Mouse (Mus musculus) cerebral cortex, adult 2 months (tissue): ENCODE data around the gene Itgae.

Experiments
- WGBS: fragments of 180-500 bp; shearing (Covaris S2); methylation state at CpG from one replicate; pipeline ENCODE4 v1.1.7; 2018; 5-methylcytosine and 5-hydroxymethylcytosine counted together

The Itgae gene

DNA sequence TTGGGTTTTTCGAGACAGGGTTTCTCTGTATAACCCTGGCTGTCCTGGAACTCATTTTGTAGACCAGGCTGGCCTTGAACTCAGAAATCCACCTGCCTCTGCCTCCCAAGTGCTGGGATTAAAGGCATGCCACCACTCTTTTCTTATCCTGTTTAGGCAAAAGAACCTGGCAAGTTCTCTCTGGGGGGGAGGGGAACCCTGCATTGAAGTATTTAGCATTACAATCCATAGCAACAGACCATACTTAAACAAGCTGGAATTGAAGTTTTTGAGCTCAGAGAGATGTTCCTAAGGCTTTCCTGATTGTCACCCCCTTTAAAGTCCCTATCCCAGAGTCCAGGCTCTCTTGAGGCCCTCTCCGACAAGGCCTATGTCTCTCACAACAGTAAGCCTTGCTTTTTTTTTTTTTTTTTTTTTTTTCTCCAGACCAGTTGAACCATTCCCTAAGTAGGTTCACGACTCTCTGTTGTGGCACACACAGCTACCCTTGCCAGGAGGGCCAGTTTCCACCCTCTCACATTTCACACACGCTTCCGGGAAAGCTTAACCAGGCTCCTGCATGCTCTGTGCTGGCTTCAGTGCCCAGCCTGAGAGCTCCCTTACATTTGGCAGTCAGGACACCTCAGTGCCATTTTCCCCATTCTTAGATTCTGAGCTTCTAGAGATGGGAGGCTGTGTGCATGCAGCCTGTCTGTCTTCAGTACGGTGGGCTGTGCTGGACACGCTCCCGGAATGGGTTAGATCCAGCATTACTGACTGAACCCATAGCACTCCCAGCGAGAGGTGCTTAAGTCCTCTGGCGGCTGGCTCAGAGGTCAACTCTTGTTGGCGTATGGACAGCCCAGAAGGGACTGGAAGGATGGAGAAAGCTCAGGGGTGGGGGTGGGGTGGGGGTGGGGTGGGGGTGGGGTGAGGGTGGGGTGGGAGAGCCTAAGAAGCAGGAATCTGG, 55.9 kb downstream of the Itgae start:
- 56% methylated on average over 11 of the region's 11 CpGs for WGBS

DNA sequence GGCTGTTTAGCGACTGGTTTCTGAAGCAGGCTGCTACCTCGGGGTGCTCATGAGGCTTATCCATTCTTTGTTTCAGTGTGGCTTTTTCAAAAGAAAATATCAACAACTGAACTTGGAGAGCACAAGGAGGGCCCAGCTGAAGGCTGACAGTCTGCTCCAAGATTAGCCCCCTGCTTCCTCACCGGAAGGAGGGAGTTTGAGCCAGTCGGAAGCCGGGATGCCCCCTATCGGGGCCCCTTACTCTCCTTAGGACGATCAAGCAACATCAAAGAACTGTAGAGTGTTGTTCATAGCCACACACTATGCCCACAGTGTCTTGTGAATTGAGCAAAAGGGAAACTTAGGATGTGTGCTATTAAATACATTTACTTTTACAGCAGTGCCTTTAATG, 56.6 kb downstream of the Itgae start:
- 56% methylated on average over 7 of the region's 7 CpGs for WGBS

DNA sequence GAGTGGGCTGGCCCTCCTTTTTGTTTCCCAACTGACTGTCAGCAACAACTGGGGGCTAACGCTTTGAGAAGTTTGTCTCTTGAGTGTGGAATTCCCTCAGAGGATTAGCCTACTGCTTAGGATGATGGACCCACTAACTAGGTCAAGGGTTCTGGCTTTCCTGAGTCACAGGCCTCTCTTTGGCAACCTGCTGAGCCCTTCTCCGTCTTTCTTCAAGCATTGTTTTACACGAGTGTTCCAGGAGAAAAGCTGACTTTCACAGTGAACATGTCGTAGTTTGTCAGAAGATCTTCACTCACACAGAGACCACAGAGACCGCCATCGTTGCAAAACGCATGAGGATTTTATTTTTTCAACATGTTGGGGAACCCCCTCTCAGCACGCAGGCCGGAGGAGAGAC, 57.8 kb downstream of the Itgae start:
- WGBS = 72% methylated on average over 9 of the region's 9 CpGs

DNA sequence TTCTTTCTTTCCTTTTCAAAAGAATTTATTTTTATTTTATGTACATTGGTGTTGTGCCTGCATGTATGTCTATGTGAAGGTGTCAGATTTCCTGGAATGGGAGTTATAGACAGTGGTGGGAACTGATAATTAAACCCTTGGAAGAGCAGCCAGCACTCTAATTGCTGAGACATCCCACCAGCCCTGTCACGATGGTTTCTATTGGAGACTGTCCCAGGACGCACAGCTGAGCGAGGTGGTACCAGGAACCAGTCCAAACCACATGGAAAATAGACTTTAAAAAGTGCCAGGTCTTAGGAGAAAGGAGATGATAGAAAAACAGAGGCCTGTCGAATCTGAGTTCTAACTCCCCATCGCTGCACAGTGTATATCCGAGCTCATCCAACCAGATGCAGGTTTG, 64.7 kb downstream of the Itgae start:
- WGBS = 52% methylated on average over 6 of the region's 6 CpGs

DNA sequence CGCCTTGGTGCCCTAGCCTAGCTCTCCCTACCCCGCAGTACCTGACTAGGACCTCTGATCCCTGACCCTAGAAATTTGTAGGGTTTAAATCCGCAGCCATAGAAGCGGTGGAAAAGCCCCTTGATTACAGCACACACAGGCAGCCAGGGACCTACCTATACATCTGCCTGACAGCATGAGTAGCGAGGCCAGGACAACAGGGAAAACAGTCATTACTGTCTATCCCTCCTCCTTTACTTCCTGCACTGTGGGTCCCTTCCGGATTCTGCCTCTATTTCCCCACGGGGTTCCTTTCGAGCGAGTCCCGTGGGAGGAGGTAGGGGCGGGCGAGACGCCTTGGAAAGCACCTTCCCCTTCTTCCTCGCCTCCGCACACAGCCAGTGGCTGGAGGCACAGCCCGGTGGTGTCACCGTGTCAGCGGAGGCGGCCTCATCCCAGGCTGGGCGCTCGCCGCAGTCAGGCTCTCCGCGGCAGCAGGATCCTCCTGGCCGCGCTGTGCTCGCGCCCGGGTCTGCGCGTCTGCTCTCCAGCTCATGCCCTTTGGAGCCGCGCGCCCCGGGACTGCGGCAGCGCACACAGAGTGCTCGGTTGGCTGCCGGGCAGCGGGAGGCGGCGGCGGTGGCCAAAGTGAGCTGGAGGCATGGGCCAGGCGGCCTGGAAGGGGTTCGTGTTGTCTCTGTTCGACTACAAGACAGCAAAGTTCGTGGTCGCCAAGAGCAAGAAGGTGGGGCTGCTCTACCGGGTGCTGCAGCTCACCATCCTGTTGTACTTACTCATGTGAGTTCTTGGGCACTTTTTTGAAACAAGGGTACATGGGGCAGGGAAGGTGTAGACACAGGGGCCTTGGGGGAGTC, 69.8 kb downstream of the Itgae start, which contains the start of gene P2rx5:
Gene P2rx5, plus strand, starts transcription at position 465 of the 854 bp plus-strand sequence.
- WGBS = 5% methylated on average over 49 of the region's 49 CpGs

DNA sequence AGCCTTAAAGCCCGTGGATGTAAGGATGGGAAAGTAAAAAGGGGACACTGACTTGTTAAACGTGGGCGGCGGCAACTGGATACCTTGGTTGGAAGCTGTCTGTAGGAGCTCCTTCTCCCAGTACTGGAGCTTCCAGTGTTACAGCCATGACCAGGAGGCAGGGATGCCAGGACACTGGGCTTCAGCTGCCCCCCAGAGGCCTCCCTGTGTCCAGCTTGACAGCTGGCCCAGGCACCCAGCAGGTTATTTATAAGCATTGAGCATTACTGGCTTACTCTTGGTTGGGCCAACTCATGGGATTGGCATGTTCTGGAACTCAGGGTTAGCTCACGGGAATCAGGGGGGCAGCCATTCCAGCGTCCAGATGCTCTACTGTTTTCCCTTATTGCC, 70.4 kb downstream of the Itgae start:
- 27% methylated on average over 6 of the region's 6 CpGs for WGBS

DNA sequence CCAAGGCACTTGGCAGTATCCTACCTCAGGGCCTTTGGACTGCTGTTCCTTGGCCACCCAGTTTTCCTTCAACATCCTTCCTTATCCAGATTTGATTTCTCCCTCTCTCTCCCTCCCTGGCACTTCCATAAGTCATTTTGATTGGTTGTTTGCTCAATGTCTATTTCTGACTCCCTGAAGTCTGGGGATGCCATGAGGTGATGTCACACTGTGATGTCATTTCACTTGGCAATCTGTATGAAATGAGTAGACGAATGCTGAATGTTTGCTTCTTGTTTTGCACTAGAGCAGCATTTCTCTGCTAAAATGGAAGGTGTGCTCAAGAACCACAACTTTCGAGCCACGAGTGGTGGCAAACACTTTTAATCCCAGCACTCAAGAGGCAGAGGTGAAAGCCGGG, 71.2 kb downstream of the Itgae start:
- WGBS = 86% methylated on average over 4 of the region's 4 CpGs

DNA sequence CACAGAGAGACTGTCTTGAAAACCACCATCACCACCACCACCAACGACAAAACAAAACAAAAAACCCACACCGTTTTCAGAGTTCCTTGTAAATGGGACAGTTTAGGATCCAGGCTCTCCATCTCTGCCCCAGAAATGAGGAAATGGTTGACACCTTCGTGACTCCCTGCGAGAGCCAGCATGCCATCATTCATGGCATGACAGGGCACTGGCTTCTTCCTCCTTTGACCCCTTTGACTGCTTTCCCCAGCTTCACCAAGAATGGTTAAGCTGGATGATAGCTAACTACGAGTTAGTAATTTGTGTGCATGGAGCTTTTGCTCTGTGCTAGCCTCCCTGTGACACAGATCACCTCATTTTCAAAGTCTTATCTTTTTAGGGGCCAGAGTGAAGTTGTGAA, 71.9 kb downstream of the Itgae start:
- WGBS = 79% methylated on average over 5 of the region's 5 CpGs

DNA sequence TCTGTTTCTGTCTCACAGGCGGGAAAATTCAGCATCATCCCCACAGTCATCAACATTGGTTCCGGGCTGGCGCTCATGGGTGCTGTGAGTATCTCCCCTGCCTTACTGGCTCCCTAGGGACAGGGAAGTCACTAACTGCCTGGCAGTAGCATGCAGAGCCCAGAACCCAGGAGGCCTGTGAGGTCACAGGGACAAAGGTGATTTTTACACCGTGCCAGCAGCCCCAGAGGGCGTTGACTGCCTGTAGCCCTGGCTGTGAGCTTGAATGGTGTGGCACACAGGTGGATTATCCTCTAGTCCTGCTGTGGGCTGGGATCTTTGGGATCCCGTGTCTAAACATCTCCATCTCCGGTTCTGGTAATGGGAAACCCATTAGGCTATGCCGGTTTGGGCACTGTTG, 77.7 kb downstream of the Itgae start:
- 86% methylated on average over 8 of the region's 8 CpGs for WGBS

DNA sequence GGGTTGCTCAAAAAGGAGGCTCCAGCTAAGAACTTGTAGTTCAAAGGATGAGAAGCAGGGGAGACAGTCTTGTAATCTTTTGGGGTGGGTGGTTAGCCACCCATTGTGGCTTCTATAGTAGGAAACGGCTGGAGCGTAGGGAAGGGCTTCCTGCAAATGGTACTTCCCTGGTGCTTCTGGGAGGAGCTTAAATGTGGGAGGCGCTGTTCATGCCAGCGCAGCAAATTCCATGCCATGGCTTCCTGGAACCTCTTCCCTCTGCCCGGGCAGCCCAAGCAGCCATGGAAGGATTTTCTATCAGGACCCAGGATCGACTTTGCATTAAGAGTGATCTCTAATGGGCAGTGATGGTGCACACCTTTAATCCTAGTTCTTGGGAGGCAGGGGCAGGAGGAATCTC, 78.2 kb downstream of the Itgae start:
- WGBS = 82% methylated on average over 6 of the region's 6 CpGs

DNA sequence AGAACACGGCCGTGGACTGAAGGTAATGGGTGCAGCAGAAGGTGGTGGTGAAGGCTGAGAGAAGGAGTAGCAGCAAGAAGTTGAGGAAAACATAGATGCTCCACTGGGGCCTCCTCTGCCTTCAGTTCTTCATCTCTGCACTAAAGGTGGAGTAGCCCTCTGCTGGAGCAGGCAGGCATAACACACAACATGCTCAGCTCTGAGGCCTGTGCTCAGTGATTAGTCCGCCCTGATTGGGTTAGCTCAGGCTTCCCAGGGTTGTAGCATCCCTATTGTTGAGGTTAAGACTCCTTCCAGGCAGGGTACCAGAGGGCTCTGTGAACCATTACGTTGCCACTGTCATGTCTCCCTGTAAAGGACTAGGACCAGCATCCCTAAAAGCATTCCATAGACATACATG, 78.8 kb downstream of the Itgae start:
- WGBS = 58% methylated on average over 4 of the region's 4 CpGs

DNA sequence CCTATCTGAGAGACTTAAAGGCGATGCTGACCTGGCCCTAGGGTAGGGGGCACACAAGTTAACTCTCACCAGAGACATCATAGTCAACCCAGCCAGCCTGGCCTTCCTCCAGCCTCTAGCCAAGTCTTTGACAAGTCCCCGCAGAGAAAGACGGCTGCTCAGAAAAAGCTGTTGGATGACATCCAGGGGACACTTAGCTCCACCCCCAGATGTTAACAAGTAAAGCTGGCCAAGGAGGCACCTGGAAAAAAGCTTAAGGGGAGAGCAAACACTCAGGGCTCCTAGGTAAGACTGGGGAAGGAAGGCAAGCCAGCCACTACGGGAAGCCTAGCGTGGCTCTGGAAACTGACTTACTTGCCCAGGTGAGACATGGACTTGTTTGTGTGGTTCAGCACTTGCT, 81.8 kb downstream of the Itgae start:
- 51% methylated on average over 5 of the region's 5 CpGs for WGBS

DNA sequence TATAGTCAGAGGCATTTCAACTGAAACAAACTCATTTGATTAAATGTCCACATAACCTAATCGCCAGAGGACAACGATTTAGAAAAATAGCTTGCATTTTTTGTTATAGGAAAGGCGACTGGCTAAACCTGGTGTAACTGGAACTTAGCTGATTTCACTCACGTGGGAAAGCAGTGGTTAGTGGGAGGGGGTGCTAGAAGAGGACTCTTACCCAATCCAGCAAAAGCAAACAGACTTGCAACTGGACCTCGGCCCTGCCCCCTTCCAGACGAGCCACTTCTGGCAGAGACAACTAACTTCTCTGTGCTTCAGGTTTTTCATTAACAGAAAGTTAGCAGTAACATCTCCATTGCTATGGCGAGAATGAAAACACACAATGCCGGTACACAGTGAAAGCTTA, 85.2 kb downstream of the Itgae start:
- 39% methylated on average over 8 of the region's 8 CpGs for WGBS

DNA sequence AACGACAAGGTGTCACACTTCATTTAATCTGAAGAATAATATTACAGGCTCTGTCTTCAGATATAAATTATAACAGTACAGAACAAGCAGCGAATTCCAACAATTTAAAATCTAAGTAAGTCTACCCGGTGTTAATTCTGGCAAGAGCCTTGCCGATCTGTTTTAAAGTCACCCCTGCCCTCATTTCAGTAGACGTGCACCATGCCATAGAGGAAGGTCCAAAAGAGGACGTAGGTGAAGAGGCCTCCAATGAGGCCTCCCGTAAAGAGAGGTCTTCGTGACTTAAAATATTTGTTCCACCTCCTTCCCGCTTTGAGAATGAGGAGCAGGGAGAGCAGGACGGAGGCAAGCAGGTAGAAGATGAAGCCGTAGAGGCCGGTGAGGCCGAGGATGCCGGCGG, 85.8 kb downstream of the Itgae start:
- WGBS = under 1% methylated on average over 15 of the region's 15 CpGs

DNA sequence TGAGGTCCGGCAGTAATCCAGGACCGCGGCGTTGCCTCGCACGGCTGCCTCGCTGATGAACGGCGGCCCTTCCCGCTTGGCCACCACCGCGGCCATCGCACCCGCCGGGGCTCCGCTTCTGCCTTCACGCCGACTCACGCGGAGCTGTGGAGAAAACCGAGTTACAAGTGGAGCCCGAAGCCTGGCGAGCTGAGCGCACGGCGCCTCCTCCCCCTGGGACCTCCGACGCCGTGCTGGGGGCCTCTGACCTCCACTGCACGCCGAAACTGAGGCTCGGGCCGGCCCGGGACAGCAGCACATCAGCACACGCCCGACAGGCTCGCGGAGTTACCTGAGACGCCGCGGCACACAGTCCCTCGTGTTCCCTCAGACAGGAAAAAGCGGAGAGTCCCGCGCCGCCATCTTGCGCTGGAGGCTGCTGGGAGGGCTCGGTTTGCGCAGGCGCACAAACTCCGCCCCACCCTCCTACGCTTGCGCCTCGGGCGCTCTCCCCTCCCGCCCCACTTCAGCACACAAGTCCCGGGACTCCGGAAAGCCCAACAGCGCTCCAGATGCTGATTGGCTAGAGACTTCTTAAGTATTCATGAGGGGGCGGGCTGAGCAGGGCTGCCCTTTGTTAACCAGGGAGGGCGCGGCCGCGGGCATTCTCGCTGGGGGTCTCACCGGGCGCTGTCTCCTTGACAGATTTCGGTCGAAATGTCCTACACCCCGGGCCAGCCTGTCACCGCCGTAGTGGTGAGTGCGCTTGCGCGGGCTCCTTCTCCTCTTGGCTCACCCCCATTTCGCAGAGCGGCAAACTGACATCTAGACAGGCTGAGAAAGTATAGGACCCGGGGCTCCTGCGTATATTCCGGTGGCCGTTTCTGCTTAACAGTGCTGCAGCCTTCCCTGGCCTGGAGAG, 86.5 kb downstream of the Itgae start, which contains the start of the genes Emc6 and Tax1bp3:
Gene Emc6, minus strand, starts transcription at position 430 of the 901 bp plus-strand sequence.
Gene Tax1bp3, plus strand, starts transcription at position 476 of the 901 bp plus-strand sequence.
- under 1% methylated on average over 81 of the region's 81 CpGs for WGBS

DNA sequence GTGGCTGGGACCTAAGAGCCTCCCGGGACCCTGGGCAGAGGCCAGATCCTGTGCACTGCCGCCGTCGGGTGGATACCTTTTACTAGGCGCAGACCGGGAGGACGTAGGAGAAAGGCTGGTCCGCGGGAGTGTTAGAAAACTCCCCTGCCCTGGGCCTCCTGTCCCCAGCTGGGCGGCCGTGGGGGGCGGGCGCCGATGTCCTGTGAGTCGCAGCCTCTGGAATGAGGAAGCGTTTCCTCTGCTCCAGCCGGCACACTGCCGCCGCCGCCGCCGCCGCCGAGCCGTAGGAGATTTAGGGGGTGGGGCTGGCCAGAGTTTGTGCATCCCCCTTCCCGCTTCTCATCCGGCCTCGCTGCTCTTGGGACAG, 87.1 kb downstream of the Itgae start:
- WGBS = under 1% methylated on average over 28 of the region's 28 CpGs

DNA sequence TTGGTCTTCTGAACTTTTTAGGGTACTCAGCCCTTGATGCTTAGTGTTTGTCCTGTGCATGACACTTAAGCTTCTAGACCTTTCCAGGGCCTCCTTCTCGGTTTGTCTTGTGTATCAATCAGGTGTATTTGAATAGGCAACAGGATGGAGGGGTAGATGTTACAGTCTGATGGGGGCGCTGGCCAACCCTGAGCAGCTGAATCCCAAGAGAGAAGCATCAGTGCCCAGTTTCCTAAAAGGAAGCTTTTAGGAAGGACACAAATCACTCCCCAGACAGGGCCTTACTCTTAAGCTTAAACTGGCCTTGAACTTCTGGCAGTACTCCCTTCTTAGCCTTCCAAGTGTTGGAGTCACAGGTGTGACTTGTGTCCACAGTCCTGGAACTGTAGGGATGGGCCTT, 87.5 kb downstream of the Itgae start:
- 12% methylated on average over 2 of the region's 2 CpGs for WGBS

DNA sequence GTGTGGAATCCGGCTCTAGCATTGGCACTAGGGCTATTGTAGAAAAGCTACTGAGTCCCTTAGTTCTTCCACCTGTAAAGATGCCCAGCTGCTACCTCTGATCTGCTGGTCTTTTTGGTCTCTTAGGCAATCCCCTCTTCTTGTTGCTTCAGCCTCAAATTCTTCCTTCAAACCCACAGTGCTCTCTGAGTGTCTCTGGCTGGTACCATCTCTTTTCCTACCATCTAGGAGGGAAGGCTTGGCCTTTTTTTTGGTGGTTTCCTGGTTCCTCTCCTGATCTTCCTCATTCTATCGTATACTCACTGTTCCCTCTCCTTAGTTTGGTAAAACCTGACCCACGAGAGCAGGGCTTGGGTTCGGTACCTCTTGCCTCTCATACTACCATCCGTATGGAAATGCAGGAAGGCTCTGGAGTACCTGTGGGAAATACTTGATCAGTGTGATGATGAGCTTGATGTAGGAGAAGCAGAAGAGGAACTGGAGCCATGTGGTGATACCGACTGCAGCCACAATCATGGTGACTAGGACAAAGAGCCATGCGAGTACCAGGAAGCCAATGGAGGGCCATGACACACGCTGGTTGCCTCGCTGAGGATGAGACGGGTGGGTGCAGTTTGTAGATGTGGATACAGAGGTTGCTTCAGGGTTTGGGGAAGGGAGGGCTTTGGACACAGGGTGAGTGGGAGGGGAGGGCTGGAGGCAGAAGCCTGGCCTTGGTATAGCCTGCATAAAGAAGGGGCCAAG, 95.7 kb downstream of the Itgae start:
- 89% methylated on average over 10 of the region's 10 CpGs for WGBS

DNA sequence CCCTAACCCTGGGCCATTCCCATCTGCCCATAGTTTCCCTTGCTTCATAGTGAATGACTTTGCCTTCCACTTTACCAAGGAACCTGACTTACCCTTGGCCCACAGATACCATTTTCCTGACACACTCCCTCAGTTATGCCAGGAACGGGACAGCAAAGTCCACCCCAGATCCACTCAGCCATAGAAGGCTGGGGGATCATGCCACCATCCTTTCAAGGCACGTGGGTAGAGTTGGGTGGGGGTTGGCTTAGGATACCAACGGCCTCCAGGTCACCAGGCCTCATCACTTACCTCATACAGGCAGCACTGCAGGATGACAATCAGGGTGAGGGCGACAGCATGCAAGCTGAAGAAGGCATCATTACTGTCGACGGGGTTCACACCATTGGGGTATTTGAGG, 96.8 kb downstream of the Itgae start:
- 87% methylated on average over 6 of the region's 6 CpGs for WGBS

DNA sequence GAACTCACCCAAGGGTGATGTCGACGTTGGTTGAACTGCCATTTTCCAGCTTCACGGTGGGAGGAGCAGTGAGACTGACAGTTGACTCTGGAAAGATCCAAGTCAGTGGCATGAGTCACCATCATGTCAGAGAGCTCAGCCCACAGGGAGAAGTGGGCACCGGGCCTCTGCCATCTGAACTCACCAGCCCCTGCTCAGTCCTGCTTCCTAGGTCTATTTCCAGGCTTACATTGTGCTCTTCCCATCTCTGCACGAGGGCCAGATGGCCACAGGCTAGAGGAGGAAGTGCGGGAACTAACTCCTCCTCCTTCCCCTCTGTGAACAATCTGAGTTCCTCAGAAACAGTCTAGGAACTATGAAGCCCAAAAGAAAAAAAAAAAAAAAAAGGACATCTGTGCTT, 102.7 kb downstream of the Itgae start:
- 39% methylated on average over 6 of the region's 6 CpGs for WGBS

DNA sequence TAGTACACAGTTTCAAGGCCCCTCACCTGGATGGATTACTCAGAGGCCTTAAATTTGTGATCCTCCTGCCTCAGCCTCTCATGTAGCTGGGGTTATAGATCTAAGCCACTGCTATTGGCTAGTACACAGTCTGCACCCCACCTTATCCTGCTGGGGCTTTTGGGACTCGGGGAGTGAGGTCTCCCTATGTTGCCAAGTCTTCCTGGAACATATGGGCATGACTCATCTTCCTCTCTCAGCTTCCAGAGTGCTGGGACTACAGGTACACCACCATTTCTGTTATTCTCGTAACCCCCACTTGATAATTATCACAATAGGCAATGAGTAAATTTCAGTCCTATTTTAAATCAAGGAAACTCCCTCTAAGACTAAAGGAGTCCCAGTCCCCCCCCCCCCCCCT, 104.1 kb downstream of the Itgae start:
- 44% methylated on average over 2 of the region's 2 CpGs for WGBS
